Mouse (Mus musculus): ENCODE measurements around the gene Gls.

The Gls gene

DNA sequence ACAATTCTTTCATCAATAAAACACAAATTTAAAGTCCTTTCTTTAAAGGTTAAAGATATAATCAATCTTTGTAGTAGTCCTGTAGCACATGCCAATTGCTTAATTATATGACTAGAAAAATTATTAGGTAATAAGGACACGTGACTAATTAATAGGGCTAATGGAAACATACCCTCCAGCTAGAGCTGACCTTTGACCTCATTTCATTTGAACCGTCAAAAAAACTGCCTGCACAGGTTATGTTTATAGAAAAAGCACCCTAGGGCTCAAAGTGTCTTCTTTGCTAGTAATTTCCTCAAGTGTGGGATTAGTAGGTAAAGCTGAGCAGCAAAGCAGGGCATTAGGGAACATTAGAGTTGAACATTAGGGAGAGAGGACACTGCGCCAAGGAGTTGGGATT is 9.2 kb upstream of the Gls start:
- no peak for DNase-seq

- no peak for DNase-seq
Measured at GRCm38 (mm10) chr1:52232766-52233140, 279 bp downstream of the Gls start.

DNA sequence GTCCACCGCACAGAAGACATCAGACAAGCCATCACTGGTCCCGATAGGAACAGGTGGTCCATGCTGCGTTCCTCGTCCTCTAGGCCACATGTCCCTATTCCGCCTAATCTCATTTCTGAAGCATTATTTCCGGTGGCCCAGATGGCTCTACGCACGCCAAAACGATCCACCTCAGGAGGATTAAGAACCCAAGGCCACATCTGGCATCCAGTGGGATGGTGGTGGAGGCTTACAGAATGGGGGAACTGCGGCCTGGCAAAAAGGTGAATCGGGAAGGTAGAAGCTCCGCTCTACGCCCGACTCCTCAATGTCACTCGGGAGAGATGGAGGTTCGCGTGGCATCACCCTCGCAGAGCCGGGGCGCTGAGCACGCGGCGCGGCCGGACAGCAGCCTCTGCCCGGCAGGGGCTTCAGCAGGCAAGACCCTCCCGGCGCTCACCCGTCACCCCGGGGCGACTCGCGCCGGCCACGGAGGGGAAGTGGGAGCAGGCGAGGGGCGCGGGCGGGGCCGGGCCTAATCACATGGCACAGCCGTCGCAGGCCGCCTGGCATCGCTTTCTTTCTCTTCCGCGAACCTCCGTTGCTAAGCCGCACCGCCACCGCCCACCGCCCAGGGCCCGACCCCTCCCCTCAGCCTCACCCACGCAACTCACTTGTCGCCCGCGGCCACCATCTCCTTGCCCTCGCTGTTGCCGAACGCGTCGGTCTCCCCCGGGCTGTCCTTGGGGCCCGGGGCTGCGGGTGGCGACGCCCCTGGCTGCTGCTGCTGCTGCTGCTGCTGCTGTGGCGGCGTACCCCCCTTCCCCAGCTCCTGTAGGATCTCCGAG is 880 bp downstream of the Gls start:
- DNase-seq, result peak; percentile 74

DNA sequence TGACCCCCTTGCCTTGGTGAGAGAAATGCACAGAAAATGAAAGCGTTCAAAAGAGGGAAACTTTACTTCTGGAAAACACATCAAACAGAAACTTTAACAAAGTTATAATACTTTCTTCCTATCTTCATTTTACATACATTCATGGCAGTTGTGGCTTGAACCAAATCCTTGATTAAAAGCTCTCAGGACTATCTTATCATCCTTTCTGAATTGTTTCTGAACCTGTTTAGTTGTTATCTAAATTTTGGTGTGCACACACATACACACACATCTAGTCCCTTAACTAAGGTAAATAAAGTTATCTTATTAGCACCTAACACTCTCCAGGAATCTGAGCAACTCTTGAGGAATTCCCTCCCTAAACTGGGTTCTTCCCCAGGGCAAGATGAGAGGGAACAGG is 2.6 kb downstream of the Gls start:
- no peak for DNase-seq

DNA sequence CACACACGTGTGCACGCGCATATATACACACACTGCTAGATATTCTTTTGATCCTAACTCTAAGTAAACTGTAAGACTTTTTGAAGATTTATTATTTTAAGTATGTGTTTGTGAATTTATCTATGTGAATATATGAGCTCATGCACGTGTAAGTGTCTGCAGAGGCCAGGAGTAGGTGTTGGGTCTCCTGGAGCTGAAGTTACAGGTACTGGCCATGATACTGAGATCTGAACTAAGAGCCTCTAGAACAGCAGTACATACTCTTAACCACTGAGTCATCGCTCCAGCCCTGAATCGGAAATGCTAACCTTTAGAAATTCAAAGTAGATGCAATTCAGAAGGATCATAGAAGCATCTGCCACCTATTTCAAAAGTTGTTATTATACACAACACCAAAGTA is 4.9 kb downstream of the Gls start:
- DNase-seq, result no peak

DNA sequence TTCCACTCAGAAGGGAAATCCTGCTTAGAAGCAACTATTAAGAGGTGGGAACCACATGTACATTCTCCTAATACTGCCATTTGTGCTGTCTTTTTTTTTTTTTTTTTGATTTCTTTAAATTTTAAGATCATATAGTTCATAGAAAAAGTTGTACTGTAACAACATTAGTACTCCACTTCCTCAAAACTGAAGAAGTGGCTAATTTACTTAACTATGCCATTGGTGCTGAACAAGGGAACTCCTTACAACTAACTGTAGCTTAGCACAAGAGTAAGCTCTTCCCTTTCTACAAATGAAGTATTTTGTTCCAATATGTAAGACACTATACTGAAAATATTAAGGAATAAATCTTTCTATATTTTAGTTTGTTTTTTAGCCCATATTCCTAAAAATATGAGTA is 6.6 kb downstream of the Gls start:
- DNase-seq, result no peak

DNA sequence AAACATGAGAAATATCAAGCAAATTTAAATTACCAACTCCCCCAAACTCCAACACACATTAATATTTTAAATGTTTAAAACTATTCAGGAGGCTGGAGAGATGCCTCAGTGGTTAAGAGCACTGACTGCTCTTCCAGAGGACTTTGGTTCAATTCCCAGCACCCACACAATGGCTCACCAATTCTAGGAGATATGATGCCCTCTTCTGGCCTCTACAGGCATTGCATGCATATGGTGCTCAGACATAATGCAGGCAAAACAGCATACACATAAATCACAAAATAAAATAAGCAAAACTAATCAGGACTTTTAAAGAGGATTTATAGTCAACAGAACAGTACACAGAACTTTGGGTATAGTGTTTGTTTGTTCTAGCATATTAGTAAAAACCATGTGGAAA is 16.3 kb downstream of the Gls start:
- DNase-seq, result no peak

DNA sequence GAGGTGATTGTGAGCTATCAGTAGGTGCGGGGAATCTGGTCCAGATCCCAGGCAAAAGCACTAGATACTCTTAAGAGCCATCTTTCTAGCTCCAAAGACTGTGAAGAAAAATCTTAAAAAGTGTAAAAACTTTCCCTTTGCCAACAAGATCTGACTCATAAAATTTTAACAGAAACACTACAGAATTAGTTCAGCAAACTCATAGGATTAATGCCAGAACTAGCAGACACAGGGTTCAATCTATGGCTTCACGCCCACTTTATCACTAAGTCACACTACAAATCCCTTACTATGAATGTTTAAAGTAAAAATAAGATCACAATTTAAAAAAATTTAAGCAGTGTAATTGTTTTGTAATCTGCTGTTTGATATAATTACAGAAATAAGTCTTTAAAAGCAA is 50.0 kb downstream of the Gls start:
- no peak for DNase-seq

DNA sequence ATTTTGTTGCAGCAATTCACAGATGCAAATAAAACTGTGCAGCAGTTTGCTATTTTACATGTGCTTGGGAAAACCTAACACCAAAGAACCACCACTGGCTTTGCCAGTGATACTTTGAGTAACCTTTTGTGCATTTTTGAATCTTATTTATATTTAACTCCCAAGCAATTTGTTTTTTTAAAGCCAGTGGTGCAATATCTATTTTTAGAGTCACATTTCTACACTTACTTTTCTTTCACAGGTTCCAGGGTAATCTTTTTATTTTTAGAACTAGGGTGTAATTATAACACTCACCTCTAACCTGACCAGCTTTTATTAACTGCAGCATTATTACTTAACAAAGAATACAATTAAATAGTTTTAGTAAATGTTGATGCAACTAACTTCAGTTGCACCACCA is 51.0 kb downstream of the Gls start:
- no peak for DNase-seq

DNA sequence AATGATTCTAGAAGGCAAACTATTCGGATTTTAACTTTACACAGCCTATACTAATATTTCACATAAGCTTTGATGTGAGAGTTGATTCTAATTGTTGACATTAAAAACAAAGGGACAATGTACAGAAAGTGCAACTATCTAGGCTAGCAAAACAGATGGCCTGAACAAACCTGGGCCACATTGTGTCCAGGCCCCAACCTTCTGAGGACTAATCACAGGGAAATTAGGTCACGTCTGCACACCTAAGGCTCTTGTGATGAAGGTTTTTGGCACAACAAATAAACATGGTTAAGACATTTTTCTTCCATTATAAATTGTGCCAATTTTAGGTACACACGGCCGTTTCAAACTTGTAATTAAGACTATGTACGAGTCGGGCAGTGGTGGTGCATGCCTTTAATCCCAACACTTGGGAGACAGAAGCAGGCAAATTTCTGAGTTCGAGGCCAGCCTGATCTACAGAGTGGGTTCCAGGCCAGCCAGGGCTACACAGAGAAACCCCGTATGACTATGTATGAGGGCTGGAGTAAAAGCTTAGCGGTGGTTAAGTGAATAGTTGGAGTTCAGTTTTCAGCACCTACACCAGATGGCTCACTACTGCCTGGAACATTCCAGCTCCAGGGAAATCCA is 53.0 kb downstream of the Gls start:
- no peak for DNase-seq

- no peak for DNase-seq
Measured at GRCm38 (mm10) chr1:52176999-52177398, 56.0 kb downstream of the Gls start.

DNA sequence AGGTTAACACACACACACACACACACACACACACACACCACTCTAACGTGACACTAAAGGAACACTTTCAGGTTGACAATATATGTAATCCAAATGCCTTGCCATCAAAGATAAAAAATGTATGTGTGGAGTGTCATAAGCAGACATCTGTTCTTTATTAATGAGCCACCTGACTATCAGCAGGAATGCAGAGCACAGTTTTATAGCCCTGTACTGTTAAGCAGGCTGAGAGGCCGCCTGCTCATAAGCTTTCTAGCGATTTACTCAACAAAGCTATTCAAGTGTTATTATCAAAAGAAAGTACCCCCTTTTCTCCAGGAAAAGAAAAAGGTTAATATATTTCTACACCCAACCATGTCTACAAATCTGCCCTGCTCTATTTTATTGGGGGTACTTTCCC is 57.0 kb downstream of the Gls start:
- DNase-seq, result no peak

- no peak for DNase-seq
Measured at GRCm38 (mm10) chr1:52175321-52175720, 57.7 kb downstream of the Gls start.

DNA sequence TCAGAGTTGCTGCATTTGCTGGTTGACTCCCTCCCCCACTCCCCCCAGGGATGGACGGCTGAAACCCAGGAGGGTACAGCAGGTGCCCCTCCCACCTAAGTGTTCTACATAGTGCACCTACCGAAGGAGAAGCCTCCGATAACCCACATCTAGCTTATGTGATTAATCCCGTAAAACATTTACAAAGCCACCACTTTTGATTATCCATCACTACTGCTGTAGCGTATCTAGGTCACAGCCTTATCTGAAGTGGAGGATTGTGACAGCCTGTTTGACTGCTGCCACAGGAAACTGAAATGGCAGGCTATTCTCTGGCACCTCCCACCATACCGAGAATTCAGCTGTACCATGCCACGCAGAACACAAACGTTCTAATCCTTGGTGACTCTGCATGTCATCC is 61.8 kb downstream of the Gls start:
- no peak for DNase-seq

DNA sequence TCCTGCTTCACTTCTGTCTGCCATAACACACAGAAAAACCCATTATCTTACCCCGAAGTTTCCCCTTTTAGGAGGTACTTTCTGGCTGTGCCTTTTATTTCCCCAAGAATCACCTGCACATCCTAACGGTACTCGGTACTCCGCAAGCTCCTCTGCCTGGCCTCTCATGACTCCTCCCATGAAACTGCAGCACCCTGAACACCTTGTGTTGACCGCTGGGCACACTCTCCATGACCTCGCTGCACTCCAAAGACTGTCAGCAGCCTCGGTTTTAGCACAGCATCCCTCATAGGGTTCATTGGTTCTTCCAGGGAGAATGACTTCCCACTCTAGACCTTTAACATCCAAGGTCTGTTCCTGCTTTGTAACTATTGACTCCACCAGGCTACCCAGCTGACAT is 62.3 kb downstream of the Gls start:
- DNase-seq, result no peak

DNA sequence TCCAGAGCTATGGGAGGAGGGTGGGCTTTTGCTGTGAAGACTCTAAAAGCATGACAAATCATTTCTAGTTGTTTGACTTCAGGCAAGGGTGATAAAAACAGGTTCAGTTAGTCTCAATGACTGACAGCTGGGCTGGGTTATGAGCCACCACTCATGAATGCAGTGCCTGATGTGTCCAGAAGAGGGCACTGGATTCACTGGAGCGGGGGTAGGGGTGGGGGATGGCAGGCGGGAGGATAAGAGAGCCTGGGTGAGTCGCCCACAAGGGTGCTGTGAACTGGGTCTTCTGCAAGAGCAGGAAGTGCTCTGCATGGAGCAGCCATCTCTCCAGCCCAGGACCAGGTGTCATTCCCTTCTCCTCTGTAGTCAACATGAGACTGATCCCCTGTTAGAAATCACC is 63.0 kb downstream of the Gls start:
- peak; percentile 54 for DNase-seq

DNA sequence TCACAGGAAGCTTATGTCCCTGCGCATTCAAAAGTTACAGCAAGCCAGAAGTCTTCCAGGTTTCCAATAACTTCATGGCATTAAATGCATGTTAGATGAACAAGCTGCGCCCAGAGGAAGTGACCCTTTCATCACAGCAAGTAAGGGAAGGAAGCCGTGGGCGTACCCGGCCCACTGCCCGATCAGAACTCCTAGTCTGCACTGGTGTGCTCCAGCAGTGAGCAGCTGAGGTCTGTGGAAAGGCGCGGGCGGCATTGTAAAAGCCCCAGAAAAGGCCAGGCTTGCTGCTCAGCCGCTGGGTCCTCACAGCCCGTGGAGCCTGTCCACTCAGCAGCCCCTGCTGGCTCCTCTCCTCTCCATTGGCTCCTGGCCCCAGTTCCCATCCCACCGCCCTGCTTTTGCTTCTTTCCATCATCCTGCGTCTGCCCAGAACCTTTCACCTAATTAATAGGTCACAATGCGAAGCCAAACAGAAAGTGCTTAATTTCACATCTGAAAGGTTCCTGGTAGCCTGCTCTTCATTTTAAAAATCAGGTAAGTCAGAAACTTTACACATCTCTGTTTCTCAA is 66.3 kb downstream of the Gls start:
- DNase-seq, result peak; percentile 62

- no peak for DNase-seq
Measured at GRCm38 (mm10) chr1:52163707-52164457, 69.2 kb downstream of the Gls start.

GRCm38 (mm10) chr1:52161151-52161550 is 71.9 kb downstream of the Gls start:
- DNase-seq, result no peak

DNA sequence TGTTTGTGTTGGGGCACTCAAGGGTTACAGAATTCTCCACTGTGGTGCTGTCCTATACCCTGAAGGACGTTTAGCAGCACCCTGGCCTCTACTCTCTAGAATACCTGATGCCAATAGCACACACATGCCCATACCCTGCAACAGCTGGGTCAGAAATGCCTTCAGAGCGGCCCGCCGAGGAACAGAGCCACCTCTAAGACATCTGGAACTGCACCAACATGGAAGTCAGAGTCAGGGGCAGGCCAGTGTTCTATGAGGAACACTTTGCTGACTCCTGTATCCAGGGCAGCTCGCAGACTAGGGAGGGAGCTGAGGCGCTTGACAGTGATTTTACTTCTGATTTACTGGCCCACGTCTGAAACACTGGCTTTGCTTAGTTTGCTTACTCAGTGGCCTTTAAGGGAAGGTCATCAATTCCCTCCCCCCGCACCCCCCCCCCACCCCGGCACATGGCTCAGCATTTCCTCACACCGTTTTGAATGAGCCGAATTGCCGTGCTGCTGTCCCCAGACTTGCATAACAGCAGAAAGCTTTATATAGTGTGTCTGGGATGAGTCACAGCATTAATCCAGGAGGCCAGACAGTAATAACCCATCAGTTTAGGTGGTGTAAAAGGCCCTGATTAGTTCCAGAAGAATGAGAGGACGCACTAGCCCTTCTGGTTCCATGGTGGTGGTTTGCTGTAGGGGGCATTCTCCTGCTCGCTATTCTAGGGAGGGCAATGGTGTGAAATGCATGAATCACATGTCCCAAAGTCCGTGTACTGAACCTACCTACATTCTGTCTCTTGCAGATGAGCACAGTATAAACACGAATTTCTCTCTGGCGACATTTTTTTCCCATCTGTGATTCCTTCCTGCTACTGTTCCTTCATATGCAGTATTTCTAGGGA is 74.3 kb downstream of the Gls start:
- DNase-seq, result no peak

DNA sequence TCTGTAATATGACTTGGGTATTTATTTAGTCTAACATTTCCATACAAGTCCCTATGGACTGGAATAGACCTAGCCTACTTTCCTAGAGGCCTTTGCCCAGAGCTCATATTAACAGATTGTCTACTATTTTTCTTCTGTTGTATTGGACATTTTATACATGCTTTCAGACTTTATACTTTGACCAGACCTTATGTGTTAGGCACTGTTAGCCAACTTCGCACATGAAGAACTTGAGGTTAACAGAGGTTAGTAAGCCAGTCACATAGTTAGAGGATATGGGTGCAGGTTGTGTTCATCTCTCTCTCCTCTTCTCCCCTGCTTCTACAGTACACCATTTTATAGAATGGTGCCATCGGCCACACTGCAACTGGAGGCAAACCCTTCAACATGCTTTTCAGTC is 75.0 kb downstream of the Gls start:
- DNase-seq, result no peak

- DNase-seq, result no peak
Measured at GRCm38 (mm10) chr1:52156351-52156750, 76.7 kb downstream of the Gls start.

DNA sequence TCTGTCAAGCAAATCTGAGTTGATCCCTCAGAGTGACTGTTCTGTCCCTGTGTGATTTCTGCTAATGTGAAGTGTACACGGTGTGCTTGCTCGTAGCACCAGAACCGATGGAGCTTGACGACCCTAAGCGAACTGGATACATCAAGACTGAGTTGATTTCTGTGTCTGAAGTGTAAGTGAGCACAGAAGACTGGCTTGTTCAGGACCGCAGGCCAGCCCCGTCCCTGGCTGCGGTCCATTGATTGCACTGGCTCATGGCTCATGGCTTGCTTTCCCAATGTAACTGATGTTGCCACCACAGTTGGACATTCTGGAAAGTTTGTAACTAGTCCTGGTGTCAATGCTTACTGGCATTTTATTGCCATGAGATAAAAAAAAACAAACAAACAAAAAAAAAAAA is 78.1 kb downstream of the Gls start:
- peak; percentile 58 for DNase-seq

Measured in kidney, postnatal 10 days (tissue).